Mouse (Mus musculus) gonadal fat pad, adult 2 months (tissue): ENCODE results near the gene Tmem127. TPM values are rescaled to one million over a fixed set of nuclear protein-coding genes. Genes with fewer than 3 reads are reported as not detected.
"Not testable (repeated sequence)": the region's sequence is repeated elsewhere in the genome, so short reads cannot be mapped to it uniquely, and the experiment has no call there.

Experiments
- DNase-seq: peaks from one replicate; pipeline ENCODE4 v3.0.0-alpha.2; 2012; ENCODE audit warnings: low read depth
- polyA plus RNA-seq: library from polyadenylated mRNA; depleted of rRNA; stranded (reverse); fragments of >200 nt; gene quantifications from 2 replicates; pipeline ENCODE4 v1.2.3, GENCODE M21; 2012; rRNA removed

The Tmem127 gene
- 70.6 and 74.0 TPM in 2 replicates for polyA plus RNA-seq

DNA sequence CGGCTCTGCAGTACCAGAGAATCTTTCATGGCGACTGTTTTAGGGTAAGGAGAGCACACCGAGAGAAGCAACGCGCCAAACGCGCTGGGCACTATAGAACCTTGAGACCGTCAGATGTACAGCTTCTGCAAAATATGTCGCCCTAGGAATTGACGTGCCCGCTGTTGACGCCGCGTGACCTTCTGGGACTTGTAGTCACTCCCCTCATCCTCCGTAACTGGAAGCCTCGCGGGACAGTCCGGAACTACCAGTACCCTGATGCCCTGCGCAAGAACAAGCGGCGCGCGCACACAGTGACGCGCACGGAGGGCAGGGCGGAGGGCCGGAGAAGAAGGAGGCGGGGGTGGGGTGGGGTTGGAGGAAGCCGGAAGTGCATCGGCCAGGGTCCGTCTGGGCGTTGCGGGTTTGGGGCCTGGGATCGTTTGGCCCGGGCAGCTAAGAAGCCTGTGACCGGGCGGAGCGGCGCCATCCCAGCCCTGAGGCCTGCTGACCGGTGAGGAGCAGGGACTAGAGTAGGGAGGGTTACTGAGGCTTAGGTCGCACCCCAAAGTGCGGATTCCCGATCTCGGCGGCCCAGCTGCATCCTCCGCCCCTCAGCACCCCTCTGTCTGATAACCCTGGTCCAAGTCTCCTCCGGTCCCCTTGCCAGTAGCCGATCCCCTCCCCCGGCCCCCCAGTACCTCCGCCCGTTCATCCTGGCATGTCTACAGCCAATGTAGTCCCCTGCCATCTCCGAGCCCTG is at the start of gene Tmem127, which contains the start of gene Ciao1:
Gene Tmem127, plus strand, starts transcription at position 317 of the 742 bp plus-strand sequence.
Gene Ciao1, minus strand, starts transcription at position 225 of the 742 bp plus-strand sequence.
- DNase-seq, result peak; percentile 84

DNA sequence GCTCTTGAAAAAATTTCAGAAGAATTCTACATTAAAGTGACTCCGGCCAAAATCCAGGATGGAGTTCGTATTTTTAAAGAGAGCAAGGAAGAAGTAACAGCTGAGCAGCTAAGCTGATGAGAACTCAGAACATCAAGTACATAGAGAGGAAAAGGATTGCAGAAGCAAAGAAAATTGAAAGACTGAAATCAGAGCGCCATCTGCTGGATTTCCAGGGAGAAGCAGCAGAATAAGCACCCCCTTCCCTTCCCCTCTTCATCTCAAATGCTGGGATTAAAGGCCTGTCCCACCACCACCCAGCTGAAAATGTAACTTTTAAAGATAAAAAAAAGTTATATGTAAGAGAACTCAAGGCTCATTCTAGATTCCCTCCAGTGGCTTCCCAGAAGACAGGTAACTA is 42.8 kb upstream of the Tmem127 start:
- no peak for DNase-seq

DNA sequence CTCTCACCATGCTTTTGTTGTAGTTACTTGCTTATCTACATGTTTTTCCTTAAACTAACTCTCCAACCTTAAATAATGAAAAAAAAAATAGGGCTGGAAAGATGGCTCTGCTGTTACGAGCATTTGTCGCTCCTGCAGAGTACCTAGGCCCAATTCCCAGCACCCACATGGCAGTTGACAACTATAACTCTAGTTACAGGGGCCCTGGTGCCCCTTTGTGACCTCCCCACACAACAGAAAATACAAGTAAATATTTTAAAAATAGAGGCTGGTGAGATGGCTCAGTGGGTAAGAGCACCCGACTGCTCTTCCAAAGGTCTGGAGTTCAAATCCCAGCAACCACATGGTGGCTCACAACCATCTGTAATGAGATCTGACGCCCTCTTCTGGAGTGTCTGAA is 41.8 kb upstream of the Tmem127 start:
- not testable (repeated sequence) for DNase-seq

- no peak for DNase-seq
Measured at GRCm38 (mm10) chr2:127206916-127207315, 40.8 kb upstream of the Tmem127 start.

GRCm38 (mm10) chr2:127207547-127208451 is 39.9 kb upstream of the Tmem127 start, which contains the start of the genes 1810024B03Rik and Snrnp200:
TSS of gene 1810024B03Rik (minus strand) at chr2:127208280.
TSS of gene Snrnp200 (plus strand) at chr2:127208386.
- peak; percentile 89 for DNase-seq

DNA sequence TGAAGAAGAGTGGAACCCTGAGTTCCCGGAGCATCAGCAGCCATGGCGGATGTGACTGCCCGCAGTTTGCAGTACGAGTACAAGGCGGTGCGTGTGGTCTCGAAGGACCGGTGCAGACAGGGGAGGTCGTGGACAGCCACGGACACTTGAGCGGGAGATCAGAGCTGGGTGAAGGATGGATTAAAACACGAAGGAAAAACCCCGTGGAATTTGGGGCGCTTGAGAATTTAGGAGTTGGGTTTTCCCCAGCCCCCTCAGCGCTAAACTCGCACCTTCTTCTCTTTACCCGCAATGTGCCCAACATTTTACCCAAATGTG is 39.3 kb upstream of the Tmem127 start:
- no peak for DNase-seq

DNA sequence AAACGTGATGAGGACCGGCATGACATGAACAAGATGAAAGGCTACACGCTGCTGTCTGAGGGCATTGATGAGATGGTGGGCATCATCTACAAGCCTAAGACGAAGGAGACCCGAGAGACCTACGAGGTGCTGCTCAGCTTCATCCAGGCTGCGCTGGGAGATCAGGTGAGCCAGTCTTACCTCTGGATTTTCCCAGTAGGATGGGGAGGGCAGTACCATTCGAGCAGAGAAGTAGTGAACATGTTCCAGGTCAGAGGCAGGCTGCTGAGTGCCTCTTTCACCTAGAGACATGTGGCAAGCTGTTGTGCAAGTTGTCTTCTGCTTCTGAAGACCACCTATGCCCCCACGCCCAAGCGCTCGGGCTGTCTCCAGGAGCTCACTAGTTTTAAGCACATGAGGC is 37.0 kb upstream of the Tmem127 start:
- no peak for DNase-seq

- no peak for DNase-seq
Measured at GRCm38 (mm10) chr2:127217746-127218145, 30.0 kb upstream of the Tmem127 start.

DNA sequence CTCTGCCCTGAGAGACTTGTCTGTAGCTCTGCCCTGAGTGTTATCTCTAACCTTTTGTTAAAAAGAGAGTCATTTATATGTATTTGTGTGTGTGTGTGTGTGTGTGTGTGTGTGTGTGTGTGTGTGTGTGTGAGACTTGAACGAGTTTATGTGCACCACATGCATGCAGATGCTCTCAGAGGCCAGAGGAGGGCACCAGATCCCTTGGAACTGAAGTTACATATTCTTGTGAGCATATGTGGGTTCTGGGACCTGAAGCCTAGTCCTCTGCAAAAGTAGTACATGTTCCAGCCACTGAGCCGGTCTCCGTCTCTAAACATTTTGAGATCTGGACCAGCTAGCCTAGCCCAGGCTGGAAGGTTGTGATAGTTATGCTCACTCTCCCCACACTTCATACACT is 22.4 kb upstream of the Tmem127 start:
- DNase-seq, result no peak

- no peak for DNase-seq
Measured at GRCm38 (mm10) chr2:127237897-127238610, 9.7 kb upstream of the Tmem127 start.

GRCm38 (mm10) chr2:127240065-127240464 is 7.6 kb upstream of the Tmem127 start:
- no peak for DNase-seq

- DNase-seq, result no peak
Measured at GRCm38 (mm10) chr2:127248334-127249004, 761 bp downstream of the Tmem127 start.

GRCm38 (mm10) chr2:127250291-127251008 is 2.7 kb downstream of the Tmem127 start:
- DNase-seq, result no peak

DNA sequence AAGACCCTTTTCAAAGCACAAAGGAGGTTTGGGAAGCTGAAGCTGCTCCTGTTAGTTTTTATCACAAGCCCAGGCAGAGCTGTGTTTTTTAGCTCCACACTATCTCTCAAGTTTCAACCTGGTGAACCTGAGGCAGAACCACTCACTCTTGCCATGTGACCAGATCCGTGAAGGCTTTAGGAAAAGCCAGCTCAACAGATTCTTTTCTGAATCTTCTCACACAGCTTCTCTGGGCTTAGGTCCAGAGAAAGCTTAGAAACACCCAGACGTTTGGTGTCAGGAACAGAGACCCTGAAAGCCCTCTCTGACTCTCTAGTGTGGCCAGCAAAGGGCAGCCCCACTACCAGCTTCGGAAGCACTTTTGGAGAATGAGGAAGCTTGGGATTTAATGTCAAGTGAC is 3.7 kb downstream of the Tmem127 start:
- no peak for DNase-seq

DNA sequence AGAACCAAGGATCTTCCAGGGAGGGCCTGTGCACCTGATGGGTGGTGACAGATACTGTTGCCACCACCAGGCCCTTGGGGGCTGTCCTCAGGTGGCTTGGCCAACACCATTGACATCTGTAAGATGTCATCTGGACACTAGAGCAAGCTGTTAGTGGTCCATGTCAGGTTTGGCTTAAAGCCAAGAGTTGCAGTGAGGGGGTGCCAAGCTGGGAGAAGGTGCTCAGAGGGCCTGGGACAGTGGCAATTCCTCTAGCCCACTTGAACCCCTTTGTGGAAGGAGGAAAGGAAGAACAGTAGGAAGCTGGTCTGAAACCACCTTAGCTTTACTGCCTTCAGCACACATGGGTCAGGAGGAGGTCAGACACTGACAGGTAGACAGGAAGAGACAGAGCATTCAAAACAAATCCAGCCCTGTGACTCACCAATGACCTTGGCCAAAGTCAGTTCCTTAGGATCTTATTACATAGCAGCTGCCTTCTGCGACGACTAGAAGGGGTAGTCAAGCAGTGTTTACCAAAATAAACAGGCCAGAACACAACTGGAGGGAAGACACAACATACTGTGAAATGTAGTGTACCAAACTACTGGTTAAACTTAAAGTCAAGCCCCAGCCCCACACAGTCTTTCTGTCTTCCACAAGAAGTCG is 4.3 kb downstream of the Tmem127 start:
- DNase-seq, result no peak

DNA sequence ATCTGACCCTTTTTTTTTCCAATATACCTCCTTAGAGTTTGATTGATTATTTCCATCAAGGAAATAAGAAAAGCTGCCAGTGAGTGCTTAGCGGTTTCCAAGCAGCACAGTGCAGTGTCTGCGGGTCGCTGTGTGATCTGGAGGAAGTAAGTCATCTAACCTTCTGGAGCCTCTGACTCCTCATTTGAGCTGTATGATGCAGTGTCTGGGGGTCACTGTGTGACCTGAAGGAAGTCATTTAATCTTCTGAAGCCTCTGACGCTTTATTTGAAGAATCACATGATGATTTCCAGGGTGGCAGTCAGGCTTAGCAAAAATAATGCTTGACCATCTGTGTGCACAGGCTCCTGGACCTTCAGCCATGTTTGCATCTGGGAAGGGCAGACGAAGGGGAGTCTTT is 5.1 kb downstream of the Tmem127 start:
- no peak for DNase-seq

- no peak for DNase-seq
Measured at GRCm38 (mm10) chr2:127254604-127255134, 7.0 kb downstream of the Tmem127 start.

DNA sequence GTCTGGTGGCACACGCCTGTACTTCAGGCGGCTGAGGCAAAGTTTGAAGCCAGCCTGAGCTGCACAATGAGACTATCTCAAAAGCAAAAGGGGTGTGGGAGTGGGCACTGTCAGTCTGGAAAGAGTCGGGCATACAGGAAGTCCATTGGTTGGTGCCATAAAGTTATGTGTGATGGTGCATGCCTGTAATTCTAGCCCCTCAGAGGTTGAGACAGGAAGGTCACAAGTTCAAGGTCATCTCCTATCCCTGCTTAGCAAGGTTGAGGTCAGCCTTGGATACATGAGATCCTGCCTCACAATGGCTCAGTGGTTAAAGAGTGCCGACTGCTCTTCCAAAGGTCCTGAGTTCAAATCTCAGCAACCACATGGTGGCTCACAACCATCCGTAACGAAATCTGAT is 7.6 kb downstream of the Tmem127 start:
- DNase-seq, result no peak

DNA sequence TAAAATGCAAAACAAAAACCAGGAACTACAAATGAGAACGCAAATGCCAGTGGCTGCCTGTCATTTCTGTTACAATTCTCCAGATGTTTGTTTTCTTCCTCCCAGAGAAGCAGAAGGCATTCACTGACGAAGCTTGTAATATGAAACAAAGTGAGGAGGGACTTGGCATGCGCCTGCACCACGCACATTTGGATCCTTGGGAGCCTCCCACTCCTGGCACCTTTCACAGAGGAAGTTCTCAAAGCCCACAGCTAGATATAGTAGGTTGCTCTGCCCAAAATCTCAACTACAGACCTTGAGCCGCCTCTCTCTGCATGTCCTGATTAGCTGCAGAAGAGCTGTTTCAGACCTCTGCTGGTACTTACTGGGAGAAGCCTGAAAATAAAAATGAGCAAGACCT is 11.6 kb downstream of the Tmem127 start:
- DNase-seq, result no peak

DNA sequence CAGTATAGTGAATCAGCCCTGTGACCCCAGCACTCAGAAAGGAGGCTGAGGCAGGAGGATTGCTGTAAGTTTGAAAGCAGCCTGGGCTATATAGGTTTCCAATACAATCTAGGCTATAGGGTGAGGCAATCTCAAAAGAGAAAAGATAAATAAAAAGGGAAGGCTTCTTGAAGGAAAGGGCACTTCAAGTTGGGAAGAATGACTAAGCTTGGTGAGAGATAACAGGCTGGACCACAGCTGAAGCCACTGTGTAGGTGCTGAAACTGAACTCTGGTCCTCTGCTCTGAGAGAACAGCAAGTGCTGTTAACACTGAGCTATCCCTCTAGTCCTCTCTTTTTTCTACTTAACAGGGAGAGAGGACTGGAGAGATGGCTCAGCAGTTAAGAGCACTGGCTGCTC is 14.8 kb downstream of the Tmem127 start:
- DNase-seq, result no peak
